Mouse (Mus musculus) midbrain, embryonic 10.5 days (tissue): ENCODE measurements around the gene Tesc. TPM values are rescaled to one million over a fixed set of nuclear protein-coding genes. Genes with fewer than 3 reads are reported as not detected.

ENCODE experiments used
- DNase-seq: peaks from one replicate; pipeline ENCODE4 v3.0.0-alpha.2; 2017; ENCODE audit warnings: low spot score
- H3K27ac ChIP-seq: fragments of 300-500 bp; sonication (generic); replicated peaks from 2 replicates; pipeline ENCODE4 v1.5.1; 2016; ENCODE audit warnings: mild to moderate bottlenecking
- H3K27me3 ChIP-seq: fragments of 300-500 bp; sonication (generic); 2 replicates; pipeline ENCODE4 v1.6.1; 2016; ENCODE audit warnings: low read depth, mild to moderate bottlenecking; ENCODE audit not compliant: poor library complexity, severe bottlenecking
- H3K36me3 ChIP-seq: fragments of 300-500 bp; sonication (generic); 2 replicates; pipeline ENCODE4 v1.6.1; 2016; ENCODE audit warnings: mild to moderate bottlenecking, moderate library complexity
- H3K4me1 ChIP-seq: fragments of 300-500 bp; sonication (generic); 2 replicates; pipeline ENCODE4 v1.6.1; 2016
- H3K4me3 ChIP-seq: fragments of 300-500 bp; sonication (generic); 2 replicates; pipeline ENCODE4 v1.5.1; 2016; ENCODE audit warnings: mild to moderate bottlenecking, moderate library complexity
- H3K9me3 ChIP-seq: fragments of 300-500 bp; sonication (generic); replicated peaks from 2 replicates; pipeline ENCODE4 v1.6.1; 2016; ENCODE audit warnings: mild to moderate bottlenecking
- WGBS: fragments of 180-500 bp; shearing (Covaris S2); methylation state at CpG from one replicate; pipeline ENCODE4 v1.1.7; 2016; 5-methylcytosine and 5-hydroxymethylcytosine counted together
- polyA plus RNA-seq: library from polyadenylated mRNA; unstranded; fragments of >200 nt; fragmentation: Nextera tagmentation; extraction: Ambion mirVana; gene quantifications from 2 replicates; pipeline ENCODE4 v1.2.1, GENCODE M21; 2016

Gene Tesc
- polyA plus RNA-seq, 1 experiment from 2014 or later, result 0.90 TPM

DNA sequence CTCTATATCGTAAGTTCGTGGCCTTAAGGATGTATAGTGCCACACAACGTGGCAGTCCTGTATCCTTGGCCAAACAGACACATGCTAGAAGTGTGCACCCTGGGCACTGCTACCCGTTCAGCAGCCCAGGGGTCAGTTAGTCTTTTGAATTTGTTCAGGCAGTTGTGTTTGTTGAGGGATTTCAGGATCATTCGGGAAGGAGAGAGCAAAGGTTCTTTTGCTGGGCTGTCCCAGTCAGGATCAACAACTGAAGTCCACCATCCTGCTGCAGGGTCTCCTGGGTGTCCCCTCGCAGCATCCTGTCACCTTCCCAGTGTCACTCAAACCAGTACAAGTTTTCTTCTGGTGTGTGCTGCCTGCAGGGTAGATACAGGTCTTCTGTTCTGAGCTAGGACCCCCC is 31.0 kb upstream of the Tesc start:
- no peak for DNase-seq
- Histone ChIP-seq H3K27me3 (no peaks in the 10 kb centered on the region), H3K4me1 (peaks cover 14% of the 10 kb centered on the region), H3K9me3 (no peaks in the 10 kb centered on the region), H3K36me3 (peaks cover 100% of the 10 kb centered on the region), H3K27ac (no peak overlapping the region), H3K4me3 (no peak overlapping the region)
- 83% methylated on average over 6 of the region's 6 CpGs for WGBS

DNA sequence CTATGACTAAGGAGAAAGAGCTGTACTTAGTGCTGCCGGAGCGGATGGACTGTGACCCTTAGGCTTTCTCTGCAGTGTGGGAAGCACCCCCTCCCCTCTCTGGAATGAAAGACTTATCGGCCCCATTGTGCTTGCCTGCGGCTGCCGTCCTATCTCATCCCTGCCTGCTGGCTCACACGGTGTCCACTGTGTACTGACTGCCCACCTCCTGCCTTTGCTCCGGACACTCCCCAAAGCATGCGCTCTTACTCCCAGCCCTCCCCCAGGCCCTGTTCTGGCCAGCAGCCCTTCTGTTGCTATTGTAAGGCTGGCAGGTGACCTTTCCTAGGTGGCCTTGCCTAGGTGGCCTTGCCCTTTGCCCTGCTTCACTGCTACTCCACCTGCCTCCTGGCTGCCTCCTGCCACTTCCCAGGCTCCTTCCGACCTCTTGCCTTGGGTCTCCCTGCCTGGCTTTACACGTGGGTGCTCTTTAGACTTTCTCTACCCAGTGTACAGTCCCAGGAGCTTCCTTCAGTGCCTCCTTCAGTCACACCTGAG is 30.0 kb upstream of the Tesc start:
- H3K4me3 ChIP-seq, result no peak overlapping the region
- 0 out of 2 replicates have a peak overlapping the region, but pooled peaks have one; percentile 3 for H3K27ac ChIP-seq
- DNase-seq, result no peak
- peaks cover 100% of the 10 kb centered on the region for H3K36me3 ChIP-seq
- no peaks in the 10 kb centered on the region for H3K27me3 ChIP-seq
- 41% methylated on average over 10 of the region's 10 CpGs for WGBS
- peaks cover 14% of the 10 kb centered on the region for H3K4me1 ChIP-seq
- no peaks in the 10 kb centered on the region for H3K9me3 ChIP-seq

DNA sequence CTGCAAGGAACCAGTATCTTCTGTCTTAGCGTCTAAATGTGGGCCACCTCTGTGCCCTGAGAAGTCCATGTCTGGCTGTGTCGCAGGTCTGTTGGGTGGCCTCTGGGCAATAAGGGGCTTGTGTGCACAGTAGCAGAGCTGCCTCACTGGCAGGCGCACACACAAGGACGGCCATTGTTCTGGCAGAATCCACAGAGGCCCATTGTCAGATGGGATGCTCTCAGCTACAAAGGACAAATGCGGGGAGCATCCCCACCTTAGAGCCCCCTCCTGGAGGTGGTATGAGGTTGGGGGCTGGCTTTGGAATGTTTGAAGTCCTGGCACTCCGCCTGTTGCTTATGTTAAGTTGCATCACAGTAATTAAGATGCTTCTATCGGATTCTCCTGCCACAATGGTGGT is 28.5 kb upstream of the Tesc start:
- Histone ChIP-seq H3K9me3 (no peaks in the 10 kb centered on the region), H3K36me3 (peaks cover 100% of the 10 kb centered on the region), H3K4me3 (no peak overlapping the region), H3K27me3 (no peaks in the 10 kb centered on the region), H3K27ac (no peak overlapping the region), H3K4me1 (peaks cover 14% of the 10 kb centered on the region)
- DNase-seq, result no peak
- WGBS, result 86% methylated on average over 7 of the region's 7 CpGs

DNA sequence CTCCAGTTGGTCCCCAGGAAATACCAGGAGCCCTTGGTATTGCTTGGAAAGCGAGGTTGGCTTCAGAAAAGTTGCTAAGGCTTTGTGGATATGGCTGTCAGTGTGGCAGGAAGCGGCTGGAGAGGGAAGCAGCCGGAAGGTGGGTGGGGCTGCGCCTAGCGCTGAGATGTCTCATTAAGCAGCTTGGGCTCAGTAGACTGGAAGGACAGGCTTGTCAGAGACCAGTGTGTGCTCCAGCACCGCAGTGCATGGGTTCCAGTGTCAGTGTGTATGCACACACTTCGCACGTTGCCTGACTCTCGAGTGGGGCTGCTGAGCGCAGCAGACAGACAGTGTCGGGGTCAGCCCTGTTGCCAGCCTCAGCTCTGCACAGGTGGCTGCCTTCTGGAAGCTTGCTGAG is 28.0 kb upstream of the Tesc start:
- WGBS, result 91% methylated on average over 11 of the region's 11 CpGs
- no peak overlapping the region for H3K4me3 ChIP-seq
- no peak for DNase-seq
- H3K9me3 ChIP-seq, result no peaks in the 10 kb centered on the region
- peaks cover 100% of the 10 kb centered on the region for H3K36me3 ChIP-seq
- H3K27me3 ChIP-seq, result no peaks in the 10 kb centered on the region
- H3K27ac ChIP-seq, result no peak overlapping the region
- peaks cover 14% of the 10 kb centered on the region for H3K4me1 ChIP-seq

DNA sequence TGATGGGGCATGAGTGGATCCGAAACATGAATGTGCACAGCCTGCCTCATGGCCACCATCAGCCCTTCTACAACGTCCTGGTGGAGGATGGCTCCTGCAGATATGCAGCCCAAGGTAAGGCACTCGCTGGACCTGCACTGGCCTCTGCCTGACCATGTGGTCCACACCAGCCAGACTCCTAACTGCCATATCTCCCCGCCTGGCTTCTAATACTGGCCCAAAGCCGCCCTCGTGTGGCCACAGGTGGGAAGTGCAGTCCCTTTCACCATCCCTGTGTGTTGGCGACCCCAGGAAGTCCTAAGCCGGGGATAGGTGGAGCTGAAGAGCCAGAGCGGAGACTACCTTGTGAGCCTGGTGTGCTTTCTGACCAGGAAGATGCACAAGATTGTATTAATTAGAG is 25.5 kb upstream of the Tesc start:
- 39% methylated on average over 9 of the region's 9 CpGs for whole genome bisulfite sequencing
- peaks cover 100% of the 10 kb centered on the region for H3K36me3 ChIP-seq
- H3K4me1 ChIP-seq, result peaks cover 17% of the 10 kb centered on the region
- no peak overlapping the region for H3K4me3 ChIP-seq
- no peak overlapping the region for H3K27ac ChIP-seq
- peak; percentile 79 for DNase-seq
- H3K9me3 ChIP-seq, result no peaks in the 10 kb centered on the region
- no peaks in the 10 kb centered on the region for H3K27me3 ChIP-seq

DNA sequence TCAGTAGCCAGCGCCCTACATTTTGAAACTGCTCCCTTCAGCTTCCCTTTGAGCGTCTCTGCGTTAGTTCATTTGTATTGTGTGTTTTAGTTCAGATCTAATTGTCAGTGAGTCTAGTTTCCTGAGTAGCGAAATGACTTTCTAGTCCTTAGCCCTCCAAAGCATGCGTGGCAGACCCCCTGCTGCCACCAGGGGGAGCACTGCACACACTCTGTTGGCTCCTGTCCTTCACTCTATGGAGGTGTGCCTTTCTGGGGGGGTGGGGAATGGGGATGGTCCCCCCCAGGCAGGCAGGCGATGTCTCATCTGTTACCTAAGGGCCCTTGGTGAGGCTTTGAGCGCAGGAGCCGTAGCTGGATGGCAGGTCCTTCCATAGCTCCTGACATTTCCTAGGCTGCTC is 22.9 kb upstream of the Tesc start:
- 84% methylated on average over 8 of the region's 8 CpGs for WGBS
- no peaks in the 10 kb centered on the region for H3K27me3 ChIP-seq

DNA sequence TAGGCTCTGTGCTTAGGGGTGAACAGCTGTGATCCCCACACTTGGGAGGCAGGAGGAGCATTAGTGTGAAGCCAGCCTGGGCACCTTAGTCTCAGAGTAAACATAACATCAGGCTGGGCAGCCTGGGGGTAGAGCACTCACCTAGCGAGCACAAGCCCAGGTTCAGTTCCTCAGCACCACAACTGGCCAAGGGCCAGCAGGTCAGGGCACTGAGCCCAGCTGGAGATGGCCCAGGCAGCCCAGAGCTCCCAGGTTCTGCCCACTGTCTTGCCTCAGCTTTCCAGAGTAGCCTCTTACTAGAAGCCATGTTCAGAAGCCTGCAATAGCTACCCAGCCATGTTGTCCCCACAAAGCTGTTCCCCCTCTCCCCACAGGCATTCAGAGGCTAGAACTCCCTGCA is 21.8 kb upstream of the Tesc start:
- 83% methylated on average over 1 of the region's 1 CpGs for WGBS
- H3K9me3 ChIP-seq, result no peaks in the 10 kb centered on the region
- H3K4me1 ChIP-seq, result peaks cover 5% of the 10 kb centered on the region; the same call in 1 of the 2 replicates
- H3K27me3 ChIP-seq, result no peaks in the 10 kb centered on the region
- H3K27ac ChIP-seq, result no peak overlapping the region
- no peak overlapping the region for H3K4me3 ChIP-seq
- peaks cover 100% of the 10 kb centered on the region for H3K36me3 ChIP-seq
- DNase-seq, result no peak

More for the DNA sequence above, 22.9 kb upstream of the Tesc start:
- H3K27ac ChIP-seq, result no peak overlapping the region
- peak; percentile 31 for DNase-seq
- H3K9me3 ChIP-seq, result no peaks in the 10 kb centered on the region
- H3K4me1 ChIP-seq, result peaks cover 5% of the 10 kb centered on the region; the same call in 1 of the 2 replicates
- no peak overlapping the region for H3K4me3 ChIP-seq
- H3K36me3 ChIP-seq, result peaks cover 100% of the 10 kb centered on the region

DNA sequence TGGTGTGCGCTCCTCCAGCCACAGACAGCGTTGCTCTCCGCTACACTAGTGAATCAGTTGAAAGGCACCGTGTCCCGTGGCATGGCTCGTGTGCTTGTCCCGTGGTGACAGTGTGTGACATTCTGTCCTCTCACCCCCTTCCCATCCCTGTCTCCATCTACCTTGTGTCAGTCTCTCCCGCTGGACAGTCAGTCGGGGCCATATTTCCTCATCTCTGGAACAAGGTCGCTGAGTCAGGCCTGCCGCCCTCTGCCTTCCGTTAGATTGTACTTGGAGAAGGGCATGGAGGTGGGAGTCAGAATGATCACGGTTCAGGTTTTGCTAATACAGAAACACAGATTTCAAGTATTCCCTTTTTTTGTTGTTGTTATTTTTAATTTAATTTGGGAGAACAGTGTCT is 19.2 kb upstream of the Tesc start:
- Histone ChIP-seq H3K9me3 (no peaks in the 10 kb centered on the region), H3K27me3 (no peaks in the 10 kb centered on the region), H3K4me3 (no peak overlapping the region), H3K27ac (no peak overlapping the region), H3K36me3 (peaks cover 81% of the 10 kb centered on the region), H3K4me1 (peaks cover 5% of the 10 kb centered on the region; the same call in 1 of the 2 replicates)
- WGBS, result 94% methylated on average over 13 of the region's 13 CpGs
- no peak for DNase-seq

DNA sequence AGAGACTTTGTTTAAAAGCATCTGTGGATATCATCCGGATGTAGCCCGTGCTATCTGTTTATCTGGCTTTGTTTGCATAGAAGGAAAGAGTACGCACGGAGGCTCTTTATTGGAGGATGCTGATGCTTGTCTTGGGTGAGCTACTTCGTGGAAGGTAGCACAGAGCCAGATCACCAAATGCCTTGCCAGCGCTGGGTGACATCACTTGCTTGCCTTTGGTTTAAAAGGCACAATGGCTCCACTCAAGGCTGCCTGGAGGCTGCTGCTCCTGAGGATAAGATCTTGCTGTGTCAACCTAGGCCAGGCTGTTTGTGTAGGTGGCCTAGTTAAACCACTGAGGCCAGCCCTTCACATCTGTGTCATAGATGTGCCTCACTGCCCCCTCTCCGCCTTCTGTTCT is 16.7 kb upstream of the Tesc start:
- DNase-seq, result no peak
- Histone ChIP-seq H3K4me3 (no peak overlapping the region), H3K27me3 (0 out of 2 replicates have a peak, but pooled peaks cover 8% of the 10 kb centered on the region), H3K4me1 (peaks cover 13% of the 10 kb centered on the region), H3K36me3 (peaks cover 56% of the 10 kb centered on the region), H3K27ac (no peak overlapping the region), H3K9me3 (no peaks in the 10 kb centered on the region)
- 89% methylated on average over 7 of the region's 7 CpGs for WGBS

DNA sequence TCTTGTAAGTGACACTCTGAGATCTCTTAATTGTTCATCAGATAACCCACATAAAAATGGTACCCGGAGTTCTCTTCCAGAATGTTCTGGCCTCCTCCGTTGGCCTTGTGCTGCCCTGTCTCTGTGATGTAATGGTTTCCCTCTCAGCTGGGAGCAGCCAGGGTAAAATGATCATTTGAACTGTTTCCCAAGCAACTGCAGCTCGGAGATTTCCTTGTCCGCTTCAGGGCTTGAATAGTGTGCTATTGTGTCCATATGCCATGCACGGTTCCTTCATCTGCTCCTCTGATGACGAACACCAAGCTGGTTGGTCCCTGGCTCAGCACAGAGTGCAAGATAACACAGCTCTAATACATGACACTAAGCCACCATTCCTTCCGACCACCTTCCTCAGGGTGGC is 15.7 kb upstream of the Tesc start:
- H3K27me3 ChIP-seq, result 0 out of 2 replicates have a peak, but pooled peaks cover 8% of the 10 kb centered on the region
- H3K36me3 ChIP-seq, result peaks cover 47% of the 10 kb centered on the region
- H3K4me3 ChIP-seq, result no peak overlapping the region
- no peaks in the 10 kb centered on the region for H3K9me3 ChIP-seq
- DNase-seq, result no peak
- H3K27ac ChIP-seq, result no peak overlapping the region
- peaks cover 9% of the 10 kb centered on the region for H3K4me1 ChIP-seq
- WGBS, result 84% methylated on average over 7 of the region's 7 CpGs

DNA sequence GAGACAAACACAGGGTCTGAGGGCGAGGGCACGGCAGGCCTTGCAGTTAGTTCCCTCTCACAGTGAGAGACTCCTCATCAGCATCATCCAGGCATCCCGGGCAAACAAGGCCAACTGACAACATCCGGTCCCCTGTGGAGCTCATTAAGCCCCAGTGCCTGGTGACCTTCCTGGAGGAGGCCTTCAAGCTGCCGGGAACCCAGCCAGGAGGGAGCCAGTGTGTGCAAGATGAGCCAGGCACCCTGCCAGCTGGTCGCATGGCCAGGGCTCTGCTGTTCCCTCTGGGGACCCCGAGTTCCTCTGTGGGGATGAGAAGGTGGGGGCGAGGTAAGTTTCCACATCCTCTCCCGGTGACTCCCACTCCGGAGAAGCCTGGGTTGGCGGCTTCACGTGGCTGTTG is 12.5 kb upstream of the Tesc start:
- H3K4me3 ChIP-seq, result no peak overlapping the region
- 0 out of 2 replicates have a peak overlapping the region, but pooled peaks have one; percentile 33 for H3K27ac ChIP-seq
- no peak for DNase-seq
- H3K36me3 ChIP-seq, result peaks cover 15% of the 10 kb centered on the region
- H3K9me3 ChIP-seq, result no peaks in the 10 kb centered on the region
- peaks cover 8% of the 10 kb centered on the region for H3K4me1 ChIP-seq
- H3K27me3 ChIP-seq, result peaks cover 8% of the 10 kb centered on the region; the same call in 1 of the 2 replicates
- 20% methylated on average over 12 of the region's 12 CpGs for WGBS

DNA sequence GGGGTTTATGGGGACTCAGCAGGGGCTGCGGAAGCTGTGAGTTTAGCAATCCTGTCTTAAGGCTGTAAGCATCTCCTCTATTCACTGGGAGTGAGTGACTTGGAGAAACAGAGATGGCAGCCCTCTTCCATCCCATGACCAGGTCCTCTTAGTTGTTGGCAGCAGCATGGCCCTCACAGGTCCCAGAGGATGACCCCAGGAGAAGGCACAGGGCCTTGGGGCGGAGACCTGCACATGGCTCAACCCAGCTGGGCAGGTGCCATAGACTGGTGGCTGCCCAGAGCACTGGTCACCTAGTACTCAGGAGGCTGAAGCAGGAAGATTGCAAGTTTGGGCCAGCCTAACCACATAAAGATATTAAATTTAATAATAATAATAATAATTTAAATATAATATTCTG is 11.9 kb upstream of the Tesc start:
- 93% methylated on average over 2 of the region's 2 CpGs for WGBS
- H3K36me3 ChIP-seq, result peaks cover 8% of the 10 kb centered on the region
- no peak overlapping the region for H3K4me3 ChIP-seq
- H3K9me3 ChIP-seq, result no peaks in the 10 kb centered on the region
- H3K27me3 ChIP-seq, result peaks cover 8% of the 10 kb centered on the region; the same call in 1 of the 2 replicates
- DNase-seq, result no peak
- no peak overlapping the region for H3K27ac ChIP-seq
- peaks cover 8% of the 10 kb centered on the region for H3K4me1 ChIP-seq

DNA sequence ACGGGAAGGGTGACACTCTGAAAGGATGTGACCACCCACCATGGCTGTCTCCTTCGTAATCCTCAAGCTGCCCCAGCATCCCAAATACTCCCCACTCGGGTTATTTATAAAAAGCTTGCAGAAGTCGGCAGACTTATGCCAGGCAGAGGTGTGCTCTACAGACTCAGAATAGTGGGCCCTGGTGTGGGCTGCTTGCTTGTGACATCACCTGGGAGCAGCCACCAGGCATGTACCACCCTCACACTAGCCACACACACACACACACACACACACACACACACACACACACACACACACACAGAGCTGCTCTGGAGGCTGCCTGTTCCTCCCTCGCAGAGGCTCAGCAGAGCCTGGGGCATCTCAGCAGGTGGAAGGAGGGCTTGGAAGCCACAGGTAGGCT is 10.0 kb upstream of the Tesc start:
- no peak overlapping the region for H3K4me3 ChIP-seq
- H3K27me3 ChIP-seq, result peaks cover 8% of the 10 kb centered on the region; the same call in 1 of the 2 replicates
- no peak for DNase-seq
- peaks cover 8% of the 10 kb centered on the region for H3K4me1 ChIP-seq
- H3K36me3 ChIP-seq, result no peaks in the 10 kb centered on the region
- no peak overlapping the region for H3K27ac ChIP-seq
- no peaks in the 10 kb centered on the region for H3K9me3 ChIP-seq
- 61% methylated on average over 5 of the region's 5 CpGs for WGBS

DNA sequence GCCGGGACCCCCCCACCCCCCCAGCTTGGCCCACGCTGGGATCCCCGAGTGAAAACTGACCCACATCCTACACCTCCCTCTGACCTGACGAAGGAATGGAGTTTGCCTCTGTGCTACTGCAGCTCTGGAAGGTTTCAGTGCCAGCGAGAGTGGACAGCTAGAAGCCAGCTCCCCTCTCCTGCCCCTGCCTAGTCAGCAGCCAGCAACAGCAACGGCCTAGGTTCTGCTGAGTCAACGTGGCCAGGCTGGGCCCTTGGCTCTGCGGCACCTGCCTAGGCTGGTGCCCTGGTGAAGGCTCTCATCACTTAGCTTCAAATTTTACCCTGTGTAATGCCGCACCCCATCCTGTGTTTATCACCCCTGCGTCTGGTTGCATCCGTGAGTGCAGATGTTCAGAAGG is 7.6 kb upstream of the Tesc start:
- Histone ChIP-seq H3K27ac (no peak overlapping the region), H3K4me3 (no peak overlapping the region), H3K9me3 (no peaks in the 10 kb centered on the region), H3K36me3 (no peaks in the 10 kb centered on the region), H3K4me1 (peaks cover 5% of the 10 kb centered on the region), H3K27me3 (peaks cover 10% of the 10 kb centered on the region)
- 75% methylated on average over 11 of the region's 11 CpGs for WGBS
- no peak for DNase-seq
